Mouse (Mus musculus) CD8-positive naive resting alpha-beta T cell, adult 2 months (primary cell): ENCODE results near the gene Smg6.

Source experiments
- DNase-seq, 2 experiments: peaks; one replicate each; pipeline ENCODE4 v3.0.0; 2022; ENCODE audit warnings: low read depth in 2 of 2, low spot score in 2 of 2

Smg6 gene

GRCm38 (mm10) chr11:74927236-74927725 is 1.7 kb downstream of the Smg6 start:
- no peak for DNase-seq

- no peak for DNase-seq
Measured at GRCm38 (mm10) chr11:74929111-74929510, 3.5 kb downstream of the Smg6 start.

GRCm38 (mm10) chr11:74930391-74930790 is 4.8 kb downstream of the Smg6 start:
- no peak for DNase-seq

GRCm38 (mm10) chr11:74946348-74946747 is 20.7 kb downstream of the Smg6 start:
- DNase-seq, result peak in 1 of 2 experiments; percentile 47

GRCm38 (mm10) chr11:74954901-74955300 is 29.3 kb downstream of the Smg6 start:
- peak in 1 of 2 experiments; percentile 1 for DNase-seq

- DNase-seq, result no peak
Measured at GRCm38 (mm10) chr11:74956006-74956405, 30.4 kb downstream of the Smg6 start.

- no peak for DNase-seq
Measured at GRCm38 (mm10) chr11:74957600-74957999, 32.0 kb downstream of the Smg6 start.

- no peak for DNase-seq
Measured at GRCm38 (mm10) chr11:74959501-74959900, 33.9 kb downstream of the Smg6 start.

- DNase-seq, result peak; percentile 32 to 44
Measured at GRCm38 (mm10) chr11:74960031-74960551, 34.5 kb downstream of the Smg6 start.

GRCm38 (mm10) chr11:74961953-74962352 is 36.3 kb downstream of the Smg6 start:
- DNase-seq, result no peak

GRCm38 (mm10) chr11:74962846-74963407 is 37.3 kb downstream of the Smg6 start:
- DNase-seq, result no peak

GRCm38 (mm10) chr11:74965516-74965915 is 39.9 kb downstream of the Smg6 start:
- DNase-seq, result no peak

- no peak for DNase-seq
Measured at GRCm38 (mm10) chr11:74973290-74974157, 47.9 kb downstream of the Smg6 start.

GRCm38 (mm10) chr11:74974615-74975014 is 49.0 kb downstream of the Smg6 start:
- no peak for DNase-seq

- no peak for DNase-seq
Measured at GRCm38 (mm10) chr11:74976835-74977687, 51.4 kb downstream of the Smg6 start.

- DNase-seq, result peak; percentile 59 to 78
Measured at GRCm38 (mm10) chr11:74981464-74981863, 55.8 kb downstream of the Smg6 start.

- DNase-seq, result no peak
Measured at GRCm38 (mm10) chr11:74982241-74982640, 56.6 kb downstream of the Smg6 start.

GRCm38 (mm10) chr11:74988162-74988561 is 62.5 kb downstream of the Smg6 start:
- DNase-seq, result no peak

- no peak for DNase-seq
Measured at GRCm38 (mm10) chr11:74989047-74989446, 63.4 kb downstream of the Smg6 start.

GRCm38 (mm10) chr11:74990501-74990900 is 64.9 kb downstream of the Smg6 start:
- DNase-seq, result no peak

GRCm38 (mm10) chr11:74991290-74991689 is 65.7 kb downstream of the Smg6 start:
- no peak for DNase-seq
